Mouse (Mus musculus) myocyte (in vitro differentiated cells): ENCODE data around the gene Zfp804b.

ENCODE experiments used
- CEBPB ChIP-seq: IDR thresholded peaks from 2 replicates; pipeline ENCODE4 v1.6.1; 2011; ENCODE audit warnings: mild to moderate bottlenecking, moderate library complexity; ENCODE audit not compliant: poor library complexity, insufficient read depth, severe bottlenecking
- E2F4 ChIP-seq: IDR thresholded peaks from one replicate; pipeline ENCODE4 v1.6.1; 2011; ENCODE audit warnings: mild to moderate bottlenecking, control low read depth, moderate library complexity; ENCODE audit not compliant: insufficient read depth
- MAX ChIP-seq: IDR thresholded peaks from one replicate; pipeline ENCODE4 v1.6.1; 2011; ENCODE audit warnings: low read depth, mild to moderate bottlenecking, control low read depth
- MYOG ChIP-seq, 3 experiments: IDR thresholded peaks; one replicate each; pipeline ENCODE4 v1.6.1; 2011; ENCODE audit warnings: control low read depth in 2 of 3, low read depth in 2 of 3, mild to moderate bottlenecking in 2 of 3; ENCODE audit not compliant: insufficient read length in 2 of 3, control insufficient read depth in 1 of 3, insufficient read depth in 1 of 3
- POLR2A ChIP-seq: IDR thresholded peaks from one replicate; pipeline ENCODE4 v1.6.1; 2011; ENCODE audit warnings: low read depth, mild to moderate bottlenecking, control low read depth, moderate library complexity; ENCODE audit not compliant: insufficient read length
- POLR2AphosphoS2 ChIP-seq: IDR thresholded peaks from one replicate; pipeline ENCODE4 v1.6.1; 2011; ENCODE audit warnings: low read depth, control low read depth; ENCODE audit not compliant: insufficient read length
- REST ChIP-seq: IDR thresholded peaks from one replicate; pipeline ENCODE4 v1.6.1; 2011; ENCODE audit warnings: mild to moderate bottlenecking, control low read depth, moderate library complexity; ENCODE audit not compliant: insufficient read depth, insufficient read length
- TCF12 ChIP-seq: IDR thresholded peaks from one replicate; pipeline ENCODE4 v1.6.1; 2011; ENCODE audit warnings: mild to moderate bottlenecking, control low read depth; ENCODE audit not compliant: poor library complexity, insufficient read depth, severe bottlenecking
- USF1 ChIP-seq: IDR thresholded peaks from one replicate; pipeline ENCODE4 v1.6.1; 2011; ENCODE audit warnings: low read depth, mild to moderate bottlenecking, control low read depth, moderate library complexity

- TF ChIP-seq TCF12 (no peak), USF1 (no peak), E2F4 (no peak), MYOG (IDR thresholded peaks at IDR 0.05; ENCODE audit: control insufficient read depth in 1 of 3, insufficient read depth in 1 of 3, insufficient read length in 2 of 3, low read depth in 2 of 3) (no peak), POLR2A (no peak), CEBPB (no peak), MAX (no peak), REST (no peak), POLR2AphosphoS2 (no peak)
Measured at GRCm38 (mm10) chr5:7177589-7177988, 167.0 kb downstream of the Zfp804b start.
